Mouse (Mus musculus) myocyte (in vitro differentiated cells): ENCODE measurements around the gene Dhps.

ENCODE experiments used
- CEBPB ChIP-seq: IDR thresholded peaks from 2 replicates; pipeline ENCODE4 v1.6.1; 2011; ENCODE audit warnings: mild to moderate bottlenecking, moderate library complexity; ENCODE audit not compliant: poor library complexity, insufficient read depth, severe bottlenecking
- E2F4 ChIP-seq: IDR thresholded peaks from one replicate; pipeline ENCODE4 v1.6.1; 2011; ENCODE audit warnings: mild to moderate bottlenecking, control low read depth, moderate library complexity; ENCODE audit not compliant: insufficient read depth
- MAX ChIP-seq: IDR thresholded peaks from one replicate; pipeline ENCODE4 v1.6.1; 2011; ENCODE audit warnings: low read depth, mild to moderate bottlenecking, control low read depth
- MYOD1 ChIP-seq, 3 experiments: IDR thresholded peaks; one replicate each; pipeline ENCODE4 v1.6.1; 2011; ENCODE audit warnings: control low read depth in 2 of 3, low read depth in 2 of 3, mild to moderate bottlenecking in 2 of 3, moderate library complexity in 1 of 3; ENCODE audit not compliant: insufficient read length in 2 of 3, control insufficient read depth in 1 of 3
- MYOG ChIP-seq, 3 experiments: IDR thresholded peaks; one replicate each; pipeline ENCODE4 v1.6.1; 2011; ENCODE audit warnings: control low read depth in 2 of 3, low read depth in 2 of 3, mild to moderate bottlenecking in 2 of 3; ENCODE audit not compliant: insufficient read length in 2 of 3, control insufficient read depth in 1 of 3, insufficient read depth in 1 of 3
- POLR2A ChIP-seq: IDR thresholded peaks from one replicate; pipeline ENCODE4 v1.6.1; 2011; ENCODE audit warnings: low read depth, mild to moderate bottlenecking, control low read depth, moderate library complexity; ENCODE audit not compliant: insufficient read length
- POLR2AphosphoS2 ChIP-seq: IDR thresholded peaks from one replicate; pipeline ENCODE4 v1.6.1; 2011; ENCODE audit warnings: low read depth, control low read depth; ENCODE audit not compliant: insufficient read length
- REST ChIP-seq: IDR thresholded peaks from one replicate; pipeline ENCODE4 v1.6.1; 2011; ENCODE audit warnings: mild to moderate bottlenecking, control low read depth, moderate library complexity; ENCODE audit not compliant: insufficient read depth, insufficient read length
- TCF12 ChIP-seq: IDR thresholded peaks from one replicate; pipeline ENCODE4 v1.6.1; 2011; ENCODE audit warnings: mild to moderate bottlenecking, control low read depth; ENCODE audit not compliant: poor library complexity, insufficient read depth, severe bottlenecking
- TCF3 ChIP-seq: IDR thresholded peaks from one replicate; pipeline ENCODE4 v1.6.1; 2011; ENCODE audit warnings: low read depth, control low read depth; ENCODE audit not compliant: insufficient read length
- USF1 ChIP-seq: IDR thresholded peaks from one replicate; pipeline ENCODE4 v1.6.1; 2011; ENCODE audit warnings: low read depth, mild to moderate bottlenecking, control low read depth, moderate library complexity

GRCm38 (mm10) chr8:85062603-85063002 is 9.0 kb upstream of the Dhps start:
- TF ChIP-seq POLR2A, result no peak
- no peak for TF ChIP-seq MYOG (IDR thresholded peaks at IDR 0.05; ENCODE audit: control insufficient read depth in 1 of 3, insufficient read depth in 1 of 3, insufficient read length in 2 of 3, low read depth in 2 of 3)
- TF ChIP-seq USF1, result no peak
- no peak for TF ChIP-seq E2F4
- no peak for TF ChIP-seq CEBPB
- TF ChIP-seq TCF3, result no peak
- TF ChIP-seq POLR2AphosphoS2, result no peak
- TF ChIP-seq MAX, result no peak
- no peak for TF ChIP-seq TCF12
- no peak for TF ChIP-seq MYOD1 (IDR thresholded peaks at IDR 0.05; ENCODE audit: control insufficient read depth in 1 of 3, insufficient read length in 2 of 3, low read depth in 2 of 3)
- TF ChIP-seq REST, result no peak
